In genomic region chr8:27909347-27909945, GRCm38 (mm10) we compare ENCODE assay signal across 27 mouse cellular contexts.
DNase-seq lines count a peak whose midpoint lies in the region; ATAC-seq and TF ChIP-seq lines count a peak whose summit lies in the region.
"Had no signal": no experiment of that assay in that cellular context is flagged by ENCODE, and none has a peak within 500 bp of the region (broad histone marks: within the 10 kb centered on the region; RNA-seq: fewer than 3 reads in every experiment).

No protein-coding gene starts in this region.

- H3K36me3 ChIP-seq in ES-E14 (ENCODE audit: control insufficient read depth, insufficient read depth, low read length, poor library complexity, severe bottlenecking), result no peaks in the 10 kb centered on the region
- H3K36me3 ChIP-seq in embryonic facial prominence, embryonic 10.5 days (replicated peaks), result no peaks in the 10 kb centered on the region
- no peaks in the 10 kb centered on the region for H3K36me3 ChIP-seq in limb, embryonic 14.5 days (ENCODE audit: control insufficient read depth, insufficient read depth, low read length)
- H3K36me3 ChIP-seq: embryonic facial prominence, embryonic 15.5 days; heart, embryonic 13.5 days; liver, embryonic 13.5 days; neural tube, embryonic 12.5 days had no signal

- no peak for ATAC-seq in cerebellum, adult (ENCODE audit: insufficient number of reproducible peaks, low FRiP score, low TSS enrichment)
- no peak for ATAC-seq in limb, embryonic 14.5 days (ENCODE audit: low FRiP score, low read depth)
- ATAC-seq in monocyte, adult 5-6 weeks (replicated peaks; ENCODE audit: insufficient number of reproducible peaks, low FRiP score, low TSS enrichment, poor library complexity, severe bottlenecking), result no peak
- ATAC-seq: forebrain, embryonic 16.5 days; hindbrain, postnatal 0 days; intestine, embryonic 16.5 days had no signal

- in situ Hi-C loops in ES-E14 (cut with MboI; ENCODE audit: low sequenced_read_pairs in 2 of 2, unreplicated experiment in 2 of 2), result no loop called here

- TF ChIP-seq POLR2A in limb, embryonic 14.5 days (IDR thresholded peaks at IDR 0.05; ENCODE audit: borderline replicate concordance, extremely low read depth, insufficient read depth, insufficient read length), result no peak

- no peak overlapping the region for H3K9ac ChIP-seq in ES-E14 (ENCODE audit: insufficient read depth, low read depth, low read length, poor library complexity, severe bottlenecking)
- no peak overlapping the region for H3K9ac ChIP-seq in limb, embryonic 14.5 days (ENCODE audit: low read depth, low read length, severe bottlenecking)
- H3K9ac ChIP-seq: embryonic facial prominence, embryonic 15.5 days; heart, embryonic 13.5 days; liver, embryonic 13.5 days; lung, embryonic 14.5 days; neural tube, embryonic 12.5 days had no signal

- H3K27ac ChIP-seq in ES-E14 (ENCODE audit: insufficient read depth, low read depth, low read length, poor library complexity, severe bottlenecking), result no peak overlapping the region
- no peak overlapping the region for H3K27ac ChIP-seq in embryonic facial prominence, embryonic 10.5 days (replicated peaks)
- no peak overlapping the region for H3K27ac ChIP-seq in limb, embryonic 14.5 days (replicated peaks; ENCODE audit: low read depth, low read length)
- H3K27ac ChIP-seq: embryonic facial prominence, embryonic 15.5 days; heart, adult 2 months; heart, embryonic 13.5 days; hindbrain, postnatal 0 days; layer of hippocampus, adult 2 months; liver, embryonic 13.5 days; neural tube, embryonic 12.5 days; stomach, postnatal 0 days had no signal

- DNase-seq in cerebellum, postnatal 10 days, result peak; percentile 3 to 16
- peak; percentile 40 for DNase-seq in ES-E14 (ENCODE audit: low read depth, low spot score)
- DNase-seq in embryonic facial prominence, embryonic 10.5 days (ENCODE audit: low spot score), result peak; percentile 35
- DNase-seq in limb, embryonic 14.5 days (ENCODE audit: low spot score), result peak; percentile 27
- no peak for DNase-seq in layer of hippocampus, postnatal 25 days (ENCODE audit: extremely low spot score in 1 of 2, low spot score in 1 of 2)
- DNase-seq: adrenal gland, adult 2 months; cerebellum, adult 2 months; gastrocnemius, postnatal 36 days; heart, adult 2 months; heart, postnatal 14 days; kidney, postnatal 25 days; liver, embryonic 13.5 days; lung, embryonic 14.5 days; lung, postnatal 36 days; midbrain, embryonic 14.5 days; right cerebral cortex, postnatal 14 days had no signal

- peaks cover 3 to 4% of the 10 kb centered on the region in 2 experiments; a peak in 2 of 4 replicates for H3K4me1 ChIP-seq in ES-E14 (ENCODE audit: control insufficient read depth in 2 of 2, insufficient read depth in 2 of 2, low read length in 2 of 2, poor library complexity in 1 of 2)
- peaks cover 4% of the 10 kb centered on the region; the same call in 1 of the 2 replicates for H3K4me1 ChIP-seq in embryonic facial prominence, embryonic 10.5 days
- no peaks in the 10 kb centered on the region for H3K4me1 ChIP-seq in limb, embryonic 14.5 days (ENCODE audit: control insufficient read depth, insufficient read depth, low read length)
- H3K4me1 ChIP-seq: embryonic facial prominence, embryonic 15.5 days; heart, embryonic 13.5 days; liver, embryonic 13.5 days; megakaryocyte, embryonic 14.5 days; neural tube, embryonic 12.5 days had no signal

- no peak overlapping the region for H3K4me2 ChIP-seq in limb, embryonic 14.5 days (replicated peaks; ENCODE audit: low read depth, low read length, severe bottlenecking)
- H3K4me2 ChIP-seq: embryonic facial prominence, embryonic 15.5 days; heart, embryonic 13.5 days; liver, embryonic 13.5 days; lung, embryonic 14.5 days; neural tube, embryonic 12.5 days had no signal

- H3K27me3 ChIP-seq in embryonic facial prominence, embryonic 10.5 days (replicated peaks; ENCODE audit: low read depth, poor library complexity, severe bottlenecking), result no peaks in the 10 kb centered on the region
- H3K27me3 ChIP-seq in limb, embryonic 14.5 days (ENCODE audit: control insufficient read depth, insufficient read depth, low read length), result no peaks in the 10 kb centered on the region
- H3K27me3 ChIP-seq: embryonic facial prominence, embryonic 15.5 days; heart, embryonic 13.5 days; liver, embryonic 13.5 days; megakaryocyte, embryonic 14.5 days; neural tube, embryonic 12.5 days had no signal

- H3K9me3 ChIP-seq in ES-E14 (ENCODE audit: control insufficient read depth, insufficient read depth, low read depth, low read length), result no peaks in the 10 kb centered on the region
- H3K9me3 ChIP-seq in embryonic facial prominence, embryonic 10.5 days, result no peaks in the 10 kb centered on the region
- no peaks in the 10 kb centered on the region for H3K9me3 ChIP-seq in limb, embryonic 14.5 days (ENCODE audit: control insufficient read depth, low read length)
- H3K9me3 ChIP-seq: embryonic facial prominence, embryonic 15.5 days; heart, embryonic 13.5 days; liver, embryonic 13.5 days; megakaryocyte, embryonic 14.5 days; neural tube, embryonic 12.5 days had no signal

- WGBS in embryonic facial prominence, embryonic 10.5 days, result 28% methylated on average over 2 of the region's 2 CpGs
- WGBS in limb, embryonic 14.5 days, result 9% methylated on average over 2 of the region's 2 CpGs

- no peak overlapping the region for H3K4me3 ChIP-seq in ES-E14 (ENCODE audit: insufficient read depth in 1 of 2, low read depth in 1 of 2, low read length in 2 of 2, poor library complexity in 1 of 2, severe bottlenecking in 1 of 2)
- H3K4me3 ChIP-seq in embryonic facial prominence, embryonic 10.5 days, result no peak overlapping the region
- H3K4me3 ChIP-seq in limb, embryonic 14.5 days (replicated peaks; ENCODE audit: low read length), result no peak overlapping the region
- H3K4me3 ChIP-seq: embryonic facial prominence, embryonic 15.5 days; heart, adult 2 months; heart, embryonic 13.5 days; layer of hippocampus, adult 2 months; liver, embryonic 13.5 days; megakaryocyte, embryonic 14.5 days; neural tube, embryonic 12.5 days had no signal

TF ChIP-seq in ES-E14, 5 proteins besides CTCF, POLR2A, EP300 and RAD21:
- no peak for TF ChIP-seq ZC3H11A (IDR thresholded peaks at IDR 0.05; ENCODE audit: borderline replicate concordance, low read depth, low read length)
- no peak for TF ChIP-seq MAFK (IDR thresholded peaks at IDR 0.05; ENCODE audit: insufficient read depth, low read depth, low read length)
- 0 out of 2 replicates have a peak, but pooled peaks have one; percentile 36 for TF ChIP-seq CHD2 (IDR thresholded peaks at IDR 0.05; ENCODE audit: low read depth, low read length)

Comparison
In these comparisons a context has a peak if more than half of its experiments do, and no peak if none do; other contexts are left out.
1. DNase-seq: peak in cerebellum, postnatal 10 days (2 of 2), ES-E14 (single experiment), embryonic facial prominence, embryonic 10.5 days (single experiment) and limb, embryonic 14.5 days (single experiment); none in layer of hippocampus, postnatal 25 days (0 of 2).